In genomic region chr1:64080263-64080662, GRCm38 (mm10) we compare ENCODE assay signal across 20 mouse cellular contexts. TPM values are rescaled to one million over a fixed set of nuclear protein-coding genes. Genes with fewer than 3 reads are reported as not detected.
DNase-seq lines count a peak whose midpoint lies in the region; ATAC-seq and TF ChIP-seq lines count a peak whose summit lies in the region.
"Had no signal": no experiment of that assay in that cellular context is flagged by ENCODE, and none has a peak within 500 bp of the region (broad histone marks: within the 10 kb centered on the region; RNA-seq: fewer than 3 reads in every experiment).

No protein-coding gene starts in this region.

- H3K27ac ChIP-seq in left cerebral cortex, adult 2 months, result peak overlapping the region; percentile 58
- H3K27ac ChIP-seq in macrophage, result peak overlapping the region; percentile 19
- H3K27ac ChIP-seq: embryonic facial prominence, embryonic 13.5 days; forebrain, embryonic 12.5 days; hindbrain, embryonic 12.5 days; hindbrain, postnatal 0 days had no signal

- H3K36me3 ChIP-seq in macrophage (ENCODE audit: inconsistent target), result no peaks in the 10 kb centered on the region

- 21% methylated on average over 2 of the region's 2 CpGs for WGBS in macrophage (ENCODE audit: missing documents)

- intact Hi-C loops in left cerebral cortex, adult 2 months (cut with DNase I), result no loop called here
- intact Hi-C loops in left cerebral cortex, postnatal 14 days (cut with DNase I), result no loop called here

- no peak for TF ChIP-seq CTCF in left cerebral cortex, adult 2 months (IDR thresholded peaks at IDR 0.05)

- H3K4me3 ChIP-seq in left cerebral cortex, adult 2 months, result no peak overlapping the region
- no peak overlapping the region for H3K4me3 ChIP-seq in macrophage (ENCODE audit: inconsistent target)
- H3K4me3 ChIP-seq: embryonic facial prominence, embryonic 13.5 days; forebrain, embryonic 12.5 days; heart, embryonic 12.5 days; hindbrain, embryonic 12.5 days had no signal

- peak; percentile 62 for ATAC-seq in frontal cortex, adult (ENCODE audit: low TSS enrichment)
- ATAC-seq: forebrain, embryonic 16.5 days; hindbrain, postnatal 0 days had no signal

- H3K79me2 ChIP-seq in macrophage (ENCODE audit: inconsistent target), result peaks cover 39% of the 10 kb centered on the region; the same call in 1 of the 2 replicates

- no peak for DNase-seq in frontal cortex, postnatal 36 days (ENCODE audit: low spot score in 2 of 2)
- no peak for DNase-seq in left cerebral cortex, adult 2 months (ENCODE audit: extremely low spot score in 1 of 2, low spot score in 2 of 2)
- DNase-seq in left cerebral cortex, postnatal 14 days (ENCODE audit: low spot score in 2 of 2), result no peak
- peak; percentile 26 for DNase-seq in adipocyte (ENCODE audit: low spot score)
- no peak for DNase-seq in spleen, postnatal 10 days (ENCODE audit: low spot score in 2 of 2)
- no peak for DNase-seq in layer of hippocampus, adult 9-11 months
- DNase-seq: adrenal gland, adult 8-10 months; adrenal gland, postnatal 36 days; cerebellum, adult 11-12 months; cerebellum, adult 9-10 months; cerebellum, postnatal 25 days; heart, postnatal 36 days had no signal

RNA-seq across cellular contexts. Expression of gene Klf7, which starts 41.8 kb away (rescaled TPM):
- total RNA-seq in left cerebral cortex, adult 2 months (2021), result 10 to 100 TPM; 41.1 to 46.5 TPM
- total RNA-seq in left cerebral cortex, postnatal 14 days (2021), result 10 to 100 TPM; 54.2 to 55.8 TPM
- total RNA-seq in macrophage (2018; cell fraction: chromatin; rRNA removed), result 100 to 1,000 TPM in 12 of 26 experiments, 10 to 100 TPM in 14; 21.2 to 321 (median 51.0) TPM
- 10 to 100 TPM in 12 of 26 experiments, 1 to 10 TPM in 14; 5.5 to 83.8 (median 9.3) TPM for total RNA-seq in macrophage (2018; cell fraction: cytosol; rRNA removed)
- total RNA-seq in macrophage (2018; cell fraction: nucleus; rRNA removed), result 100 to 1,000 TPM in 10 of 26 experiments, 10 to 100 TPM in 16; 18.5 to 284 (median 66.2) TPM
- polyA plus RNA-seq in macrophage (2018), result 4.3 to 10.1 TPM (median 10.1 TPM) in 3 replicates
